Mouse (Mus musculus) ES-E14 (cell line): ENCODE results near the gene Rhog.

Experiments
- HCFC1 ChIP-seq: IDR thresholded peaks from 2 replicates; pipeline ENCODE4 v1.6.1; 2012; ENCODE audit warnings: low read length, inconsistent platforms, borderline replicate concordance; ENCODE audit not compliant: insufficient read depth
- ZC3H11A ChIP-seq: IDR thresholded peaks from 2 replicates; pipeline ENCODE4 v1.6.1; 2012; ENCODE audit warnings: low read depth, mild to moderate bottlenecking, inconsistent platforms, low read length, borderline replicate concordance
- ZNF384 ChIP-seq: IDR thresholded peaks from 2 replicates; pipeline ENCODE4 v1.6.1; 2012; ENCODE audit warnings: low read depth, low read length, inconsistent platforms

- no peak for TF ChIP-seq HCFC1
- no peak for TF ChIP-seq ZC3H11A
- no peak for TF ChIP-seq ZNF384
These were observed 782 bp upstream of the Rhog start for GRCm38 (mm10) chr7:102256636-102257035.
